Mouse (Mus musculus) kidney, adult 2 months (tissue): ENCODE measurements at regions not wholly inside any gene's neighbourhood (a gene's known extent, or its start where the extent isn't known, plus 50 kb on each side); places are given as distances from the start of the nearest gene placed in this dataset.

Source experiments
- CTCF ChIP-seq: fragments of 200-500 bp; conservative IDR thresholded peaks from 2 replicates; pipeline ENCODE4 v1.5.1; 2011; ENCODE audit warnings: low read depth, mild to moderate bottlenecking, control low read depth, low read length, moderate library complexity, mixed read lengths; ENCODE audit not compliant: insufficient read depth, insufficient read length
- POLR2A ChIP-seq: fragments of 200-500 bp; IDR thresholded peaks from one replicate; pipeline ENCODE4 v1.6.1; 2011; ENCODE audit warnings: low read depth, low read length, control low read depth

- no peak for TF ChIP-seq CTCF
- TF ChIP-seq POLR2A: no peak
Measured at GRCm38 (mm10) chr13:115475861-115476260, 374.1 kb upstream of the Itga1 start.
